Mouse (Mus musculus) lung, embryonic 15.5 days (tissue): ENCODE results near the gene Prdx2. TPM values are rescaled to one million over a fixed set of nuclear protein-coding genes. Genes with fewer than 3 reads are reported as not detected.

Source experiments
- ATAC-seq: fragments of 200-750 bp; cut with Nextera tagmentation; 2 replicates; pipeline ENCODE4 v1.8.0; 2017; ENCODE audit warnings: moderate number of reproducible peaks, borderline replicate concordance; ENCODE audit not compliant: low FRiP score, low TSS enrichment; ENCODE audit errors: extremely low read depth
- H3K27ac ChIP-seq: fragments of 300-500 bp; sonication (generic); 2 replicates; pipeline ENCODE4 v1.5.1; 2015; ENCODE audit warnings: moderate library complexity, mild to moderate bottlenecking, inconsistent platforms
- H3K27me3 ChIP-seq: fragments of 300-500 bp; sonication (generic); 2 replicates; pipeline ENCODE4 v1.6.1; 2015; ENCODE audit warnings: inconsistent platforms
- H3K36me3 ChIP-seq: fragments of 300-500 bp; sonication (generic); 2 replicates; pipeline ENCODE4 v1.6.1; 2015; ENCODE audit warnings: inconsistent platforms
- H3K4me1 ChIP-seq: fragments of 300-500 bp; sonication (generic); 2 replicates; pipeline ENCODE4 v1.6.1; 2015; ENCODE audit warnings: inconsistent platforms
- H3K4me2 ChIP-seq: fragments of 300-500 bp; sonication (generic); 2 replicates; pipeline ENCODE4 v1.6.1; 2015; ENCODE audit warnings: inconsistent platforms, mild to moderate bottlenecking, moderate library complexity
- H3K4me3 ChIP-seq: fragments of 300-500 bp; sonication (generic); 2 replicates; pipeline ENCODE4 v1.5.1; 2015; ENCODE audit warnings: mild to moderate bottlenecking, inconsistent platforms
- H3K9ac ChIP-seq: fragments of 300-500 bp; sonication (generic); 2 replicates; pipeline ENCODE4 v1.6.1; 2015; ENCODE audit warnings: inconsistent platforms
- H3K9me3 ChIP-seq: fragments of 300-500 bp; sonication (generic); 2 replicates; pipeline ENCODE4 v1.6.1; 2016; ENCODE audit warnings: inconsistent platforms
- WGBS: fragments of 180-500 bp; shearing (Covaris S2); methylation state at CpG from one replicate; pipeline ENCODE4 v1.1.7; 2015; 5-methylcytosine and 5-hydroxymethylcytosine counted together
- polyA plus RNA-seq: library from polyadenylated mRNA; unstranded; fragments of >200 nt; fragmentation: Nextera tagmentation; extraction: Ambion mirVana; gene quantifications from 2 replicates; pipeline ENCODE4 v1.2.1, GENCODE M21; 2015

The Prdx2 gene
- polyA plus RNA-seq, 1 experiment from 2014 or later: 727 TPM

- H3K27ac ChIP-seq: no peak overlapping the region; the same call in 1 of the 2 replicates
- ATAC-seq: no peak
- 74% methylated on average over 8 of the region's 8 CpGs for WGBS
- no peak overlapping the region for H3K4me2 ChIP-seq
- H3K27me3 ChIP-seq: no peaks in the 10 kb centered on the region
- peaks cover 38% of the 10 kb centered on the region for H3K36me3 ChIP-seq
- no peak overlapping the region for H3K4me3 ChIP-seq
- no peak overlapping the region for H3K9ac ChIP-seq
- peaks cover 58% of the 10 kb centered on the region for H3K4me1 ChIP-seq
- H3K9me3 ChIP-seq: no peaks in the 10 kb centered on the region
Measured at GRCm38 (mm10) chr8:84974543-84975142, 5.3 kb downstream of the Prdx2 start.

- Histone ChIP-seq H3K9me3 (no peaks in the 10 kb centered on the region), H3K27me3 (no peaks in the 10 kb centered on the region), H3K9ac (no peak overlapping the region), H3K36me3 (peaks cover 38% of the 10 kb centered on the region), H3K4me3 (peak overlapping the region; percentile 61; the same call in 1 of the 2 replicates), H3K4me1 (peaks cover 65% of the 10 kb centered on the region), H3K4me2 (peak overlapping the region; percentile 99), H3K27ac (peak overlapping the region; percentile 93)
- no peak for ATAC-seq
- 39% methylated on average over 7 of the region's 7 CpGs for WGBS
Measured at GRCm38 (mm10) chr8:84975434-84975833, 6.0 kb downstream of the Prdx2 start.

DNA sequence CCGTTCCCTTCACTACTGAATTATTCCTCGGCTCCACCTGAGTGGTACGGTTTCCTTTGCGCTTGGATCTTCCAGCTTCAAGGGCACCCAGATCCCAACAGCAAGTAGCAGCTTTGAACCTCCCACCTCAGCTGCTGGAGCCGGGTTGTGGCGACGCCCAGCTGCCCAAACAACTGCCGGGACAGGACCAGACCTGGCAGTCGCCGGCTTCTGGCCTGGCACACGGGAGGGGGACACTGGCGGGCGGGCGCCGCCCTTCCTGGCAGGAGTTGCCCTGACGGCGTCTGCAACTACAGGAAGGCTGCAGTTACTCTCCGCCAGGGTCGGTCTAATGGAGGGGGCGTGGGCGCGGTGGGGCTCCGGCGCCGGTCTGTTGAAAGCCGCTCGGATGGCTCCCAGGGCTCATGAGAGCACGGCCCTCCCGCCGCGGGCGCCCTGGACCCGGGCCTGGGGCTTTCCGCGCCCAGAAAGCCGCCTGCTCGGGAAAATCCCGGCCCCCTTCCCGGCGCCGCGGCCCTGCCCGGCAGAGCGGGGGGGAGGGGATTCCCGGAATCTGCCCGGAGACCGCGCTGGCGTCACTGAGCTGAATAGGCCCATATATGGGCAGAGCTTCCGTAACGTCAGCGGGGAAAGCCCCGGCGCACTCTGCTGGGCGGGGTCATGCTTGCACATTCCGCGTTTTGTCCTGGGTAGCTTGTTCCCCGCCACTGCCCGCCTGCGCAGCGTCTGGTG lies 6.8 kb downstream of the Prdx2 start:
- peak overlapping the region; percentile 93 for H3K27ac ChIP-seq
- 2% methylated on average over 60 of the region's 61 CpGs for WGBS
- no peaks in the 10 kb centered on the region for H3K9me3 ChIP-seq
- peak overlapping the region; percentile 81 for H3K9ac ChIP-seq
- H3K36me3 ChIP-seq: peaks cover 31% of the 10 kb centered on the region
- no peaks in the 10 kb centered on the region for H3K27me3 ChIP-seq
- peak; percentile 71 for ATAC-seq
- H3K4me3 ChIP-seq: peak overlapping the region; percentile 61
- peak overlapping the region; percentile 99 for H3K4me2 ChIP-seq
- H3K4me1 ChIP-seq: peaks cover 65% of the 10 kb centered on the region

- ATAC-seq: no peak
- Histone ChIP-seq H3K27ac (peak overlapping the region; percentile 93), H3K4me2 (peak overlapping the region; percentile 99), H3K9ac (peak overlapping the region; percentile 81), H3K27me3 (no peaks in the 10 kb centered on the region), H3K4me1 (peaks cover 70% of the 10 kb centered on the region), H3K4me3 (peak overlapping the region; percentile 61), H3K9me3 (no peaks in the 10 kb centered on the region), H3K36me3 (peaks cover 24% of the 10 kb centered on the region)
- 2% methylated on average over 25 of the region's 25 CpGs for WGBS
Measured at GRCm38 (mm10) chr8:84976763-84977434, 7.5 kb downstream of the Prdx2 start.

- peak overlapping the region; percentile 61 for H3K4me3 ChIP-seq
- peak overlapping the region; percentile 81 for H3K9ac ChIP-seq
- H3K27me3 ChIP-seq: no peaks in the 10 kb centered on the region
- no peaks in the 10 kb centered on the region for H3K9me3 ChIP-seq
- H3K4me2 ChIP-seq: peak overlapping the region; percentile 99
- peak overlapping the region; percentile 93 for H3K27ac ChIP-seq
- H3K4me1 ChIP-seq: peaks cover 77% of the 10 kb centered on the region
- WGBS: under 1% methylated on average over 68 of the region's 70 CpGs
- H3K36me3 ChIP-seq: peaks cover 17% of the 10 kb centered on the region
- ATAC-seq: no peak
Measured at GRCm38 (mm10) chr8:84977435-84978247, 8.3 kb downstream of the Prdx2 start.

GRCm38 (mm10) chr8:84978248-84978940 lies 9.0 kb downstream of the Prdx2 start, which contains the start of gene Junb:
Junb (minus strand) TSS chr8:84978718.
- H3K9ac ChIP-seq: peak within 1 kb of the TSS; percentile 81
- H3K27me3 ChIP-seq: no peaks in the 10 kb centered on the region
- ATAC-seq: peak; percentile 63
- peaks cover 79% of the 10 kb centered on the region for H3K4me1 ChIP-seq
- WGBS: under 1% methylated on average over 63 of the region's 63 CpGs
- H3K36me3 ChIP-seq: peaks cover 9% of the 10 kb centered on the region
- H3K4me2 ChIP-seq: peak within 1 kb of the TSS; percentile 99
- H3K4me3 ChIP-seq: peak within 1 kb of the TSS; percentile 61
- H3K9me3 ChIP-seq: no peaks in the 10 kb centered on the region
- H3K27ac ChIP-seq: peak within 1 kb of the TSS; percentile 93

DNA sequence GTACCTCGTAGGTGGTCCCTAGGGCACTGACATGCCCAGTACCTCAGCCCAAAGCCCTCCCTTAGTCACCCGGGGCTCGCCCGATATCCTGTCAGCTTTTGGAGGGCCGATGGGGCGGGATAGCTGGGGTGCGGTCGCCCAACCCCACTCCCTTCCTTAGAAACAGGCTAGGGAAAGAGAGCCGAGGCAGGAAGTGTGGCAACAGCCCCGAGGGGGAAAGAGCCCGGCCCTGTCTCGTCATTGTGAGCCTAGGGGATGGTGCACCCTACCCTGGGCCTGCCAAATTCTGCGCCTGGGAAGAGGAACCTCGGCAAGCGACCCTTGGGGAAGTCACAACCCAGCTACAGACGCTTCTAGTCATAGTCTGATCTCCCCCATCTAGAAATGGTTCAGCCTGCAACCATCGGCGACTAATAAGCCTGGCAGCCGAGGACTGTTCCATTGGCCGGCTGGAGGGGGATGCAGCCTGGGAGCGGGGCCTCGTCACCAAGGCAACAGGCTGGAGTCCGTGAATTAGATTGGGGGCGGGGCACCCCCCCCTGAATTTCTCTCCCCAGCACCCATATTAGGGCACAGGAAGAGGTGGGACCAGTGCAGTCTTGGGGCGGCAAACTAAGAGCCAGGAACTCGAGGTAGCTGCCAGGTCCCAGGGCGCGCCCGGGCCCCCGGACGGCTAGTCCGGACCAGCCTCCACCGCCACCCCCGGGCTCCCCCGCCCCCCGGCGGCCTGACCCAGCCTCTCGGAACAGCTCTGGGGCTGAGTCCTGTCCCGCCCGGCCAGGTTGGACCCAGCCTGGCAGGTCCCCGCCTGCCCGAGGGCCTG lies 10.4 kb downstream of the Prdx2 start:
- Histone ChIP-seq H3K36me3 (peaks cover 3% of the 10 kb centered on the region; the same call in 1 of the 2 replicates), H3K27ac (peak overlapping the region; percentile 93), H3K9ac (peak overlapping the region; percentile 39), H3K4me2 (peak overlapping the region; percentile 99), H3K4me1 (peaks cover 86% of the 10 kb centered on the region), H3K4me3 (peak overlapping the region; percentile 41), H3K9me3 (no peaks in the 10 kb centered on the region), H3K27me3 (no peaks in the 10 kb centered on the region)
- ATAC-seq: peak; percentile 46
- WGBS: 2% methylated on average over 41 of the region's 42 CpGs

DNA sequence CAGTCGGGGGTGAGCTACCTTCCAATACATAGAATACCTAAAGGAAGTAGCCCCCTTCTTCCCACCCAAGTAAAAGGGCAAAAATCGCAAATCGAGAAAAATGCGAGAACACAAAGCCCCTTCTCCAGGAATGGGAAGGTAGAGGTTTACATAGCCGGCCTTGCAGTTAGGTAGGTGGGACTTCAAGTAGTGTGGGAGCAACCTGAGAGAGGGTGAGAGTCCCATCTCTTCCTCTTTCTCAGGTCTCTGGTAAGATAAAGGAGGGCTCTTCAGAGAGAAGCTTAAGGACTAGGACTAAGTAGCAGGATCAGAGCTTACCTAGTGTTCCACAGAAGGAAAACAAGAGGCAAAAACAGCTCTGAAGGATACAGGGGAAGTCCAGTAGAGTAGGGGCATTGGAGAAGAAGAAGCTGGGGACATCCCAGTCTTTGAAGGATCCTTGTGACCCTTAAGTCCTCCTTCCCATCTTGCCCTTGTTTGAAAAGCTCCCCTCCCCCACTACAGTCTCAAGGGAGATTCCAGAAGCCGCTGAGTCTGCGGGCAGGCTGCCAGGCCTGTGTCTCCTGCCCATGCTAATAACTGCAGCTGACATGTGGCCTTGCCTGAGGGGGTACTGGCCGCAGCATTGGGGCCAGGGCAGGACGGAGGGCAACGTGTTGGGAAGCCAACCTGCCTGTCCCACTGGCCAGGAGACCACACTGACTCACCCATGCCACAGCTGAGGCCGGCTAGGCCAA lies 11.4 kb downstream of the Prdx2 start:
- ATAC-seq: no peak
- Histone ChIP-seq H3K36me3 (no peaks in the 10 kb centered on the region), H3K9ac (peak overlapping the region; percentile 36), H3K4me2 (peak overlapping the region; percentile 99), H3K4me3 (peak overlapping the region; percentile 41), H3K27ac (peak overlapping the region; percentile 93), H3K9me3 (no peaks in the 10 kb centered on the region), H3K4me1 (peaks cover 87% of the 10 kb centered on the region), H3K27me3 (no peaks in the 10 kb centered on the region)
- WGBS: 21% methylated on average over 11 of the region's 11 CpGs

DNA sequence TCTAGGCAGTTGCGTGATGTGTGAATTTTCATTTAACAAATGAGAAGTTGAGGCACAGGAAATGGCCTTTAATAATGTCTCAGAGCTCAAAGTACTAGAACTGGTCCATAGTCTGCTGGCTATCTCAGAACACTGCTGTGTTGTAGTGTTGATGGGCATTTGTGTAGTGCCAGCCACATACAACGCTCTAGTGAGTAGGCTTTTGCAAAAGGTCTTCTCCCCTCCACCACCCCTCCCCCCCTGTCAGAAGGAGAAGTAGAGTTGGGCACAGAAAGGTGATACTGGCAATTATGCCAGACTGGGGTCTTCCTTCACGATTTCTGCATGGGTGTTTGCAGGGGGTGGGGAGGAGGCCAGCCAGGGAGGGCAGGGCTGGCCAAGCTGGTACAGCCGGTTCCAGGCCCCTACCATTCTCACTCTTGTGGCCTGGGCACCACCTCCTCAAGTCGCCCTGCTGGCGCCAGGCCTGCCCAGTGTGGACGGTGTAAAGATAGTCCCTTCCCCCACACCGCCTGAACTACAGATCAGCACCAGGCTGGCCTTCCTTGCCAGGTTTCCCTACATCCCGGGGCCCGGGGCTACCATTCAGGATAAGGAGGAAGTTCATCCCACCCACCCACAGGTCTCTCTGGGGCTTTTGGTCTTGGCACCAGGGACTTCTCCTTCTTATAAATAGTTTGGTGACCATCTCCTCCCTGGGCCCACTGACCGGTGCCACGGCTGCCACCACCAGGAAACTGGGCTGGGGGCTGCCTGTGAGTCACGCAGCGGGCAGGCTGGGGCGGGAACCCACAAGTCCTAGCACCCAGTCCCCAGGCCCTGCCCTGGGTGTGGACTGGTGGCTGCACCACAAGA lies 12.5 kb downstream of the Prdx2 start:
- WGBS: 66% methylated on average over 15 of the region's 15 CpGs

More for the DNA sequence above, 12.5 kb downstream of the Prdx2 start:
- Histone ChIP-seq H3K4me2 (no peak overlapping the region; the same call in 1 of the 2 replicates), H3K4me3 (no peak overlapping the region), H3K9ac (no peak overlapping the region), H3K4me1 (peaks cover 87% of the 10 kb centered on the region), H3K27me3 (0 out of 2 replicates have a peak, but pooled peaks cover 2% of the 10 kb centered on the region), H3K36me3 (no peaks in the 10 kb centered on the region), H3K9me3 (no peaks in the 10 kb centered on the region), H3K27ac (peak overlapping the region; percentile 93)
- no peak for ATAC-seq
